Mouse (Mus musculus) forebrain, embryonic 16.5 days (tissue): ENCODE measurements at regions not wholly inside any gene's neighbourhood (a gene's known extent, or its start where the extent isn't known, plus 50 kb on each side); places are given as distances from the start of the nearest gene placed in this dataset.

Source experiments
- ATAC-seq: fragments of 200-750 bp; cut with Nextera tagmentation; 2 replicates; pipeline ENCODE4 v1.8.0; 2017; ENCODE audit warnings: mild to moderate bottlenecking, moderate library complexity
- H3K27ac ChIP-seq: fragments of 300-500 bp; sonication (generic); 2 replicates; pipeline ENCODE4 v1.5.1; 2014; ENCODE audit warnings: low read length, control low read depth
- H3K27me3 ChIP-seq: fragments of 300-500 bp; sonication (generic); replicated peaks from 2 replicates; pipeline ENCODE4 v1.6.1; 2014; ENCODE audit warnings: low read length; ENCODE audit not compliant: control insufficient read depth, insufficient read depth
- H3K36me3 ChIP-seq: fragments of 300-500 bp; sonication (generic); 2 replicates; pipeline ENCODE4 v1.6.1; 2014; ENCODE audit not compliant: control insufficient read depth, insufficient read depth
- H3K4me1 ChIP-seq: fragments of 300-500 bp; sonication (generic); replicated peaks from 2 replicates; pipeline ENCODE4 v1.6.1; 2014; ENCODE audit warnings: low read length; ENCODE audit not compliant: control insufficient read depth, insufficient read depth
- H3K4me2 ChIP-seq: fragments of 300-500 bp; sonication (generic); 2 replicates; pipeline ENCODE4 v1.6.1; 2014; ENCODE audit warnings: mild to moderate bottlenecking, low read length, control low read depth
- H3K4me3 ChIP-seq: fragments of 300-500 bp; sonication (generic); replicated peaks from 2 replicates; pipeline ENCODE4 v1.5.1; 2014; ENCODE audit warnings: mild to moderate bottlenecking, low read length, control low read depth
- H3K9ac ChIP-seq: fragments of 300-500 bp; sonication (generic); replicated peaks from 2 replicates; pipeline ENCODE4 v1.6.1; 2014; ENCODE audit warnings: low read depth, low read length, control low read depth
- H3K9me3 ChIP-seq: fragments of 300-500 bp; sonication (generic); 2 replicates; pipeline ENCODE4 v1.6.1; 2016; ENCODE audit warnings: low read length; ENCODE audit not compliant: control insufficient read depth
- WGBS: fragments of 180-500 bp; shearing (Covaris S2); extraction: QIAGEN DNeasy Blood & Tissue Kit; methylation state at CpG from one replicate; pipeline ENCODE4 v1.1.7; 2014; 5-methylcytosine and 5-hydroxymethylcytosine counted together

DNA sequence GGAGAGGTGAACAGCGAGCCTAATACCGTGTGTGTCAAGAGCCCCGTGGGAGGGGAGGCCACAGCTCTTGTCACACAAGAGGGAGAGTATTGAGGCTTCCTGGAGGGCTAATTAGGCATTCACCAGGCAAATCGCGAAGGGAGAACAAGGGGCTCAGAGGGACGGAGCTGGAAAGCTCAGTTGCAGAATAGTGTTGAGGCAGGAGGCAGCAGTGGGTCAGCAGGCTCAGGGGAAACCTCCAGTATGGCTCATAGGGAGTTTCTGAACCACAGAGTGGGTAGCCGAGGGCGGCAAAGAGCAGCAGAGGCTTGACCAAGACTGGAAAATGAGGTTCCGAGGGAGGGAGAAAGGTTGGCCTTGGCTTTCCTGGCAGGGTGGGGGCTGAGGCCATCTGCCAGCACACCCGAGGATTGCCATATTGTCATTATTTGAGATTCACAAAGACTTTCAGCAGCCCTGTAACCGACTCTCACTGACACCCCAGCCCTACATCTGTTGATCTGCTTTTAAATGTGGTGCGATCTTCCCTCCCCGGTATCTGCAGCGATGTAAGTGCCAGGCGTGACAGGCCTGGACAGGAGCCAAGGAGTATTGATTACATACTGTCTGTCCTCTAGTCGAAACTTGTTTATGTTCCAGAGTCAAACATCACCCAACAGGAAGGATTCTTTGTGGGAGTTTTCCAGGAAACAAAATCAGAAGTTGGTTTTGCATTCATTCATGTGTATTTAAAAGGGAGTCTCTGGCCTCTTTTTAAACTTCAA lies 198.5 kb downstream of the Enc1 start:
- H3K27me3 ChIP-seq, result no peaks in the 10 kb centered on the region
- peak overlapping the region; percentile 42; the same call in 1 of the 2 replicates for H3K27ac ChIP-seq
- peak; percentile 41 for ATAC-seq
- H3K4me1 ChIP-seq, result peaks cover 54% of the 10 kb centered on the region
- no peak overlapping the region for H3K4me3 ChIP-seq
- no peaks in the 10 kb centered on the region for H3K9me3 ChIP-seq
- H3K9ac ChIP-seq, result peak overlapping the region; percentile 40
- 3% methylated on average over 16 of the region's 16 CpGs for WGBS
- no peaks in the 10 kb centered on the region for H3K36me3 ChIP-seq
- peak overlapping the region; percentile 42 for H3K4me2 ChIP-seq

GRCm38 (mm10) chr13:97438692-97439091 lies 197.8 kb downstream of the Enc1 start:
- peak overlapping the region; percentile 42 for H3K4me2 ChIP-seq
- no peaks in the 10 kb centered on the region for H3K36me3 ChIP-seq
- peak overlapping the region; percentile 40 for H3K9ac ChIP-seq
- 20% methylated on average over 12 of the region's 12 CpGs for WGBS
- H3K4me1 ChIP-seq, result peaks cover 54% of the 10 kb centered on the region
- no peak overlapping the region for H3K4me3 ChIP-seq
- H3K27me3 ChIP-seq, result no peaks in the 10 kb centered on the region
- ATAC-seq, result no peak
- no peak overlapping the region; the same call in 1 of the 2 replicates for H3K27ac ChIP-seq
- H3K9me3 ChIP-seq, result no peaks in the 10 kb centered on the region

GRCm38 (mm10) chr13:97438277-97438676 lies 197.4 kb downstream of the Enc1 start:
- Histone ChIP-seq H3K27ac (no peak overlapping the region), H3K4me2 (no peak overlapping the region; the same call in 1 of the 2 replicates), H3K9ac (no peak overlapping the region), H3K27me3 (no peaks in the 10 kb centered on the region), H3K4me1 (peaks cover 54% of the 10 kb centered on the region), H3K36me3 (no peaks in the 10 kb centered on the region), H3K9me3 (no peaks in the 10 kb centered on the region), H3K4me3 (no peak overlapping the region)
- WGBS, result 93% methylated on average over 3 of the region's 3 CpGs
- no peak for ATAC-seq

DNA sequence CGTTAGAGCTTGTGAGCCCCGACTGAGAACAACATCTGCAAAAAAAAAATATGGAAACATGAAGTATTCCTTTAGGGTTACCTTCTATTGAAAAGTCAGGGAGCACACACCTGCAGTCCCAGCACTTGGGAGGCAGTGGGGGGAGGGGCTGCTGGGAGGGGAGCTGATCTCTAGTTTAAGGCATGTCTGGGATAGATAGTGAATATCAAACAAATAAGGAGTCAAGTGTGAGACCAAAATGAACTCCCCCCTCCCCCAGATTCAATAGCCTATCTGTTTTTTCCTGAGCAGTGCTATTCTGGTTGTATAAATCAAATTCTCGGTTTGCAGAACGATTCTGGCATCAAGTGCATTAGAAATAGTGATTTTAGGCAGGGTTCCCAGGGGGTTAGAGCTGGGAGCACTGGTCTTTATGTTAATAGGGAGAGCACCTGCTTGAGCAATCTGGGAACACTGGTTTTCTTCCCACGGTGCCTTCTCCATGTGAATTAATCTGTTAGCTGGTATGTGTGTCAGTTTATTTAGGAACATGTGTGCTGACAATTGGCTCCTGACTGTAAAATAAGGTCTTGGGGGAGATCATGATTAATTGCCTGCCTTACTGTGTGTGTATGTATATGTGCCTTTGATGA lies 195.9 kb downstream of the Enc1 start:
- Histone ChIP-seq H3K36me3 (no peaks in the 10 kb centered on the region), H3K4me2 (peak overlapping the region; percentile 58), H3K9ac (no peak overlapping the region; the same call in 1 of the 2 replicates), H3K9me3 (no peaks in the 10 kb centered on the region), H3K4me3 (no peak overlapping the region), H3K4me1 (peaks cover 46% of the 10 kb centered on the region), H3K27ac (no peak overlapping the region), H3K27me3 (no peaks in the 10 kb centered on the region)
- WGBS, result 6% methylated on average over 5 of the region's 5 CpGs
- peak; percentile 11; the same call in 1 of the 2 replicates for ATAC-seq

GRCm38 (mm10) chr13:97435865-97436718 lies 195.2 kb downstream of the Enc1 start:
- H3K9ac ChIP-seq, result peak overlapping the region; percentile 52
- WGBS, result 3% methylated on average over 24 of the region's 24 CpGs
- H3K36me3 ChIP-seq, result no peaks in the 10 kb centered on the region
- no peaks in the 10 kb centered on the region for H3K9me3 ChIP-seq
- peak overlapping the region; percentile 58 for H3K4me2 ChIP-seq
- ATAC-seq, result peak; percentile 43; the same call in 1 of the 2 replicates
- H3K4me1 ChIP-seq, result peaks cover 45% of the 10 kb centered on the region
- H3K27ac ChIP-seq, result peak overlapping the region; percentile 39
- no peaks in the 10 kb centered on the region for H3K27me3 ChIP-seq
- H3K4me3 ChIP-seq, result peak overlapping the region; percentile 31

GRCm38 (mm10) chr13:97434961-97435864 lies 194.3 kb downstream of the Enc1 start:
- Histone ChIP-seq H3K9ac (peak overlapping the region; percentile 52), H3K27me3 (no peaks in the 10 kb centered on the region), H3K36me3 (no peaks in the 10 kb centered on the region), H3K27ac (peak overlapping the region; percentile 39), H3K9me3 (no peaks in the 10 kb centered on the region), H3K4me1 (peaks cover 45% of the 10 kb centered on the region), H3K4me3 (peak overlapping the region; percentile 31), H3K4me2 (peak overlapping the region; percentile 58)
- ATAC-seq, result peak; percentile 18; the same call in 1 of the 2 replicates
- WGBS, result 2% methylated on average over 20 of the region's 20 CpGs

GRCm38 (mm10) chr13:97434167-97434566 lies 193.3 kb downstream of the Enc1 start:
- Histone ChIP-seq H3K27me3 (no peaks in the 10 kb centered on the region), H3K27ac (no peak overlapping the region), H3K4me1 (peaks cover 34% of the 10 kb centered on the region), H3K36me3 (no peaks in the 10 kb centered on the region), H3K9ac (no peak overlapping the region), H3K4me2 (no peak overlapping the region), H3K4me3 (no peak overlapping the region), H3K9me3 (no peaks in the 10 kb centered on the region)
- 52% methylated on average over 7 of the region's 7 CpGs for WGBS
- ATAC-seq, result no peak

GRCm38 (mm10) chr13:97432627-97433026 lies 191.7 kb downstream of the Enc1 start:
- Histone ChIP-seq H3K27ac (no peak overlapping the region), H3K4me2 (no peak overlapping the region), H3K9ac (no peak overlapping the region), H3K27me3 (no peaks in the 10 kb centered on the region), H3K4me1 (peaks cover 24% of the 10 kb centered on the region), H3K36me3 (no peaks in the 10 kb centered on the region), H3K9me3 (no peaks in the 10 kb centered on the region), H3K4me3 (no peak overlapping the region)
- ATAC-seq, result no peak
- WGBS, result 47% methylated on average over 4 of the region's 4 CpGs
